Mouse (Mus musculus): ENCODE measurements around the gene Bcor. TPM values are rescaled to one million over a fixed set of nuclear protein-coding genes. Genes with fewer than 3 reads are reported as not detected.

The Bcor gene
- polyA plus RNA-seq, 1 experiment: 5.9 TPM

- DNase-seq (ENCODE audit: low read depth): no peak
These were observed 73.3 kb downstream of the Bcor start for GRCm38 (mm10) chrX:12086674-12087510.

- DNase-seq (ENCODE audit: low read depth): no peak
These were observed 74.2 kb downstream of the Bcor start for GRCm38 (mm10) chrX:12085949-12086348.

GRCm38 (mm10) chrX:12085290-12085689, 74.9 kb downstream of the Bcor start:
- no peak for DNase-seq (ENCODE audit: low read depth)

- no peak for DNase-seq (ENCODE audit: low read depth)
These were observed 75.5 kb downstream of the Bcor start for GRCm38 (mm10) chrX:12084698-12085097.

GRCm38 (mm10) chrX:12083631-12084030, 76.5 kb downstream of the Bcor start:
- no peak for DNase-seq (ENCODE audit: low read depth)

- DNase-seq (ENCODE audit: low read depth): no peak
These were observed 77.4 kb downstream of the Bcor start for GRCm38 (mm10) chrX:12082736-12083135.

GRCm38 (mm10) chrX:12082184-12082583, 78.0 kb downstream of the Bcor start:
- DNase-seq (ENCODE audit: low read depth): no peak

GRCm38 (mm10) chrX:12081741-12082155, 78.4 kb downstream of the Bcor start:
- no peak for DNase-seq (ENCODE audit: low read depth)

GRCm38 (mm10) chrX:12080904-12081740, 79.0 kb downstream of the Bcor start:
- DNase-seq (ENCODE audit: low read depth): no peak

- no peak for DNase-seq (ENCODE audit: low read depth)
These were observed 79.9 kb downstream of the Bcor start for GRCm38 (mm10) chrX:12080095-12080903.

- no peak for DNase-seq (ENCODE audit: low read depth)
These were observed 80.7 kb downstream of the Bcor start for GRCm38 (mm10) chrX:12079309-12080094.

- DNase-seq (ENCODE audit: low read depth): no peak
These were observed 81.2 kb downstream of the Bcor start for GRCm38 (mm10) chrX:12079059-12079308.

GRCm38 (mm10) chrX:12078195-12079058, 81.7 kb downstream of the Bcor start:
- DNase-seq (ENCODE audit: low read depth): no peak

- DNase-seq (ENCODE audit: low read depth): no peak
These were observed 82.6 kb downstream of the Bcor start for GRCm38 (mm10) chrX:12077601-12077980.

- no peak for DNase-seq (ENCODE audit: low read depth)
These were observed 83.2 kb downstream of the Bcor start for GRCm38 (mm10) chrX:12076763-12077600.

- no peak for DNase-seq (ENCODE audit: low read depth)
These were observed 87.4 kb downstream of the Bcor start for GRCm38 (mm10) chrX:12072721-12073120.

- no peak for DNase-seq (ENCODE audit: low read depth)
These were observed 91.0 kb downstream of the Bcor start for GRCm38 (mm10) chrX:12068978-12069724.

GRCm38 (mm10) chrX:12067851-12068510, 92.2 kb downstream of the Bcor start:
- no peak for DNase-seq (ENCODE audit: low read depth)
